Mouse (Mus musculus) small intestine, adult 2 months (tissue): ENCODE measurements around the gene Scarb1.

Experiments used
- CTCF ChIP-seq: fragments of 200-500 bp; IDR thresholded peaks from 2 replicates; pipeline ENCODE4 v1.5.1; 2012; ENCODE audit warnings: low read depth, mild to moderate bottlenecking, control low read depth, inconsistent platforms, low read length, moderate library complexity, mixed read lengths; ENCODE audit not compliant: insufficient replicate concordance, insufficient read length; ENCODE audit errors: extremely low read depth
- POLR2A ChIP-seq: fragments of 200-500 bp; IDR thresholded peaks from 2 replicates; pipeline ENCODE4 v1.6.1; 2012; ENCODE audit warnings: low read depth, mild to moderate bottlenecking, control low read depth, inconsistent platforms, low read length, moderate library complexity

DNA sequence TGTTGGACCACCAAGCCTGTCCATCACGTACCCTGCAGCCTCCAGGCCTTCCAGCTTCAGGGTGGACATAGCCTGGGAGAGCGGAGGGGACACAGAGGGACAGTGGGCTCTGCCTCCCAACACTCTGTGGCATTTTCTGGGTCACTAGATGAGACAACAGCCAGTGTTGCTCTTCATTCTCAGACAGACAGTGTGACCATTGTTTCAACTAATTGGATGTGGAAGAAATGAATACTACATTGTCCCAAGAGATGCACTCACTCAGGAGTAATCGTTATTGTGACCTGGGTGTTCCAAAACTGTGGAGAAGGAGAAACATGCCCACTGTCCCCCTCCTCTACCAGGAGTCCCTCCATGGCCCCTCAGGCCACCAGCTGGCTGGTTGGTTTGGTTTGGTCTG, 8.5 kb upstream of the Scarb1 start:
- TF ChIP-seq CTCF (no peak), POLR2A (no peak)
